Mouse (Mus musculus) spleen, postnatal 36 days (tissue): ENCODE data around the gene Snai1.
A peak's percentile ranks its signal among the peaks of the same experiment; 100 is the strongest.

Experiments
- DNase-seq, 2 experiments: peaks; one replicate each; pipeline ENCODE4 v3.0.0; 2022; ENCODE audit warnings: low spot score in 2 of 2, mixed read lengths in 1 of 2

Gene Snai1

DNA sequence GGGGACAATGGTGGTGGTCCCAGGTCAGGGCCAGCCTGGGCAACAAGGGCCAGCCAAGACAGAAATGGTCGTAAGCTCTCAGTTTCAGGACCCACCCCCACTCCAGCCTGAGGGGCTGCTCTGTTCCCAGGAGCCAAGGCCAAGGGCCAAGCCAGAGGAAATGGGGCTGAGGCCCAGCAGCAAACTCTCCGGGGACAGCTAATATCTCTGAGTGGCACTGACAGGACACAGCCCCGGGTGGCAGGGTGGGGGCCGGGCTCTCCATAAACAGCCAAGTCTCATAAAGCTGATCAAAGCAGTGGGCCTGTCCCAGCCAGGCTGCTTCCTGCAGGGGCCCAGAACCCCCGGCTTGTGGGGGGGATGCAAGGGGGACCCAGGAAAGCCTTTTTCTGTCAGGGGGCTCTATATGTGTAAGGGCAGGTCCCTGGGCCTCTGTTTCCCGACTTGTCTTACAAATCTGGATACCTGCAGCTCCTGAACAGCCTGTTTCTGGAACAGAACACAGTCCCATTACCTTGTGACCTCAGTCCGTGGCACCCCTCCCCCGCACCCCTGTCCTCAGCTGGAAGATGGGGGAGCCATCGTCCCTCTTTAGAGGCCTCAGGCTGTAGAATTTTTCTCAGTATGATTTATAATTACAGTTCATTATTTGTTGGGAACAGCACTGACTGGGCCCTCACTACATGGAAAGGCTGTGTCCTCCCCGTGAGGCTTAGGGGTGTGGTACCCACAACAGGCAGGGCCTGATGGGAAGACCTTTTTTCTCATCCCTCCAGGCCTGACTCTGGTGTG, 45.4 kb downstream of the Snai1 start:
- DNase-seq = no peak

DNA sequence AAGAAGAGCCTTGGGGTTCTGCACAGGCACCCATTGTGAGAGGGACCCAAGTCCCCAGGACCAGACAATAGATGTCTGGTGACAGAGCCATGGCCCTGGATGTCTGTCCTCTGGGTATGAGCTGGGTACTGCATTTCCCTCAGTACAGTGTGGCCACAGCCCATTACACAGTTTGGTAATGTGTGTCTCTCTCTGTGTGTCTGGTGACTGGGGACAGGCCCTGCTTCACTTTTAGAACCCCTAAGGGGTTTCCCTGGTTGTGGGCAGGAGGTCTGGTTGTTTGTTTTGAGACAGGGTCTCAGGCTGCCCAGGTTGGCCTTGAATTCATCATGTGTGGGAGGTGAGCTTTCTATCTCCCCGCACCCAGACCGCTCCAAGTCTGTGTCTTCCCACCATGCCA, 47.3 kb downstream of the Snai1 start:
- DNase-seq = no peak

GRCm38 (mm10) chr2:167586041-167586440, 48.0 kb downstream of the Snai1 start:
- DNase-seq = peak in 1 of 2 experiments; percentile 40

DNA sequence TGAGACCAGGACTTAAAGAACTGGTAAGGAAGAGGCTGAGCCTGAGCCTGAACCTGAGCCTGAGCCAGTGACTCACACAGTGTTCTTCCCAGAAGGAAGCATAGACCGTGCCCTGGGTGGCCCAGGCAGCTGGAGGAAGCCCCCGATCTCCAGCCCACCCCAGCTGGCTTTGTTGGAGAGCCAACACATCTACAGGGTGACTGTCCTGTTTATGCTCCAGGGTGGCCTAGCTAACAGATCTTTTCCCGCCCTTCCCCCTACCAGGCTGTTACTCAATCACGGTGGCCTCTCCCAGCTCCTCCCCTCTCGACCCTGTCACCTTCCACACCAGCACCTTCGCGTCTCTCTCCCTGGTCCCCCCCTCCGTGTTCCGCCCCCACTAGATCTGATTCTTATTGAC, 49.0 kb downstream of the Snai1 start:
- no peak for DNase-seq

DNA sequence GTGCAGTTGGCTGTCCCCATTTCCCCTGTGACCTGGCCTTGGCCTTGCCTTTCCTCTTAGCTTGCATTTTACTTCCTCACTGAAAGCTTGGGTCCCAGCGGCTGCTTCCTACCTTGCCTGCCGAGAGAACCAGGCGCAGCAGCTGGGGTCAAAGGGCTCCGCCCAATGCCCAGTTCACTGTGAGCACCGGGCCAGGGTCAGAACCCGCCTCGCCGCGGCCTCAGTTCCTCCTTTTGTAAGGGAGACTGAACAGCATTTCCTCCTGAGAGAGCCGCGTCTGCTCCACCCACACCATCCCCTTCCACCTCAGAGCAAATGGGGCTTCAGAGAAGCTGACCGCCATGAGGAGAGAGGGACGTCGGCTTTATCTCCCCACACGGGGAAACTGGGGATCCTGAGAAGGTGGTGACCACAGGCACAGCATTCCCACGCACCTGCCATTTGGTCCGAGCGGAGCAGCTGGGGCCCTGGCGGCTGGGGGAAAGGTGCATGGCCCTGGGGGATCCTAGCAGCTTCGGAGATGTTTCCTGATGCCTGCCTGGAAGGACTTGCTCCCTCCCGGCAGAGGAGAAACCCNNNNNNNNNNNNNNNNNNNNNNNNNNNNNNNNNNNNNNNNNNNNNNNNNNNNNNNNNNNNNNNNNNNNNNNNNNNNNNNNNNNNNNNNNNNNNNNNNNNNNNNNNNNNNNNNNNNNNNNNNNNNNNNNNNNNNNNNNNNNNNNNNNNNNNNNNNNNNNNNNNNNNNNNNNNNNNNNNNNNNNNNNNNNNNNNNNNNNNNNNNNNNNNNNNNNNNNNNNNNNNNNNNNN, 51.0 kb downstream of the Snai1 start:
- DNase-seq = peak; percentile 86 to 87
